Mouse (Mus musculus) E14TG2a.4 (cell line): ENCODE results near the gene Lnpep.

Source experiments
- CTCF ChIP-seq: conservative IDR thresholded peaks from 2 replicates; pipeline ENCODE4 v1.5.1; 2014; ENCODE audit warnings: low read length
- NANOG ChIP-seq: IDR thresholded peaks from 2 replicates; pipeline ENCODE4 v1.6.1; 2014; ENCODE audit warnings: borderline replicate concordance, low read length, mixed read lengths

GRCm38 (mm10) chr17:17624421-17624956, 361 bp downstream of the Lnpep start:
- TF ChIP-seq CTCF, result no peak
- TF ChIP-seq NANOG, result no peak
